Mouse (Mus musculus) embryonic facial prominence, embryonic 11.5 days (tissue): ENCODE data around the gene Slc7a7. TPM values are rescaled to one million over a fixed set of nuclear protein-coding genes. Genes with fewer than 3 reads are reported as not detected.

Experiments used
- ATAC-seq: fragments of 200-750 bp; cut with Nextera tagmentation; replicated peaks from 2 replicates; pipeline ENCODE4 v1.8.0; 2017; ENCODE audit warnings: low read depth; ENCODE audit not compliant: insufficient number of reproducible peaks, low FRiP score, low TSS enrichment
- DNase-seq: peaks from one replicate; pipeline ENCODE4 v3.0.0-alpha.2; 2015; ENCODE audit warnings: low spot score
- H3K27ac ChIP-seq: fragments of 300-500 bp; sonication (generic); replicated peaks from 2 replicates; pipeline ENCODE4 v1.5.1; 2014; ENCODE audit warnings: mild to moderate bottlenecking, low read depth, low read length, control low read depth
- H3K27me3 ChIP-seq: fragments of 300-500 bp; sonication (generic); 2 replicates; pipeline ENCODE4 v1.6.1; 2014; ENCODE audit warnings: mild to moderate bottlenecking, low read length, moderate library complexity, mixed read lengths; ENCODE audit not compliant: control insufficient read depth, insufficient read depth
- H3K36me3 ChIP-seq: fragments of 300-500 bp; sonication (generic); replicated peaks from 2 replicates; pipeline ENCODE4 v1.6.1; 2014; ENCODE audit warnings: low read depth, mild to moderate bottlenecking, low read length, moderate library complexity, mixed read lengths; ENCODE audit not compliant: control insufficient read depth, insufficient read depth
- H3K4me1 ChIP-seq: fragments of 300-500 bp; sonication (generic); 2 replicates; pipeline ENCODE4 v1.6.1; 2014; ENCODE audit warnings: low read length, mixed read lengths; ENCODE audit not compliant: control insufficient read depth, insufficient read depth
- H3K4me2 ChIP-seq: fragments of 300-500 bp; sonication (generic); 2 replicates; pipeline ENCODE4 v1.6.1; 2014; ENCODE audit warnings: low read depth, mild to moderate bottlenecking, control low read depth, low read length, moderate library complexity
- H3K4me3 ChIP-seq: fragments of 300-500 bp; sonication (generic); 2 replicates; pipeline ENCODE4 v1.5.1; 2014; ENCODE audit warnings: low read depth, low read length, control low read depth
- H3K9ac ChIP-seq: fragments of 300-500 bp; sonication (generic); replicated peaks from 2 replicates; pipeline ENCODE4 v1.6.1; 2014; ENCODE audit warnings: mild to moderate bottlenecking, control low read depth, low read length
- H3K9me3 ChIP-seq: fragments of 300-500 bp; sonication (generic); replicated peaks from 2 replicates; pipeline ENCODE4 v1.6.1; 2016; ENCODE audit warnings: mild to moderate bottlenecking, low read length, inconsistent platforms, mixed read lengths; ENCODE audit not compliant: control insufficient read depth
- WGBS: fragments of 180-500 bp; shearing (Covaris S2); extraction: QIAGEN DNeasy Blood & Tissue Kit; methylation state at CpG from one replicate; pipeline ENCODE4 v1.1.7; 2014; 5-methylcytosine and 5-hydroxymethylcytosine counted together
- polyA plus RNA-seq: library from polyadenylated mRNA; unstranded; fragments of >200 nt; fragmentation: Nextera tagmentation; extraction: Ambion mirVana; gene quantifications from 2 replicates; pipeline ENCODE4 v1.2.1, GENCODE M21; 2014

The Slc7a7 gene
- polyA plus RNA-seq, 1 experiment from 2014 or later = 2.9 TPM

- 81% methylated on average over 1 of the region's 1 CpGs for WGBS
Measured at GRCm38 (mm10) chr14:54424634-54425033, 7.1 kb upstream of the Slc7a7 start.

GRCm38 (mm10) chr14:54423406-54423805 lies 5.8 kb upstream of the Slc7a7 start:
- H3K36me3 ChIP-seq = no peaks in the 10 kb centered on the region
- DNase-seq (peak; percentile 35), ATAC-seq (no peak)
- H3K27me3 ChIP-seq = no peaks in the 10 kb centered on the region
- 58% methylated on average over 5 of the region's 5 CpGs for WGBS
- no peaks in the 10 kb centered on the region for H3K9me3 ChIP-seq
- no peak overlapping the region for H3K27ac ChIP-seq
- no peak overlapping the region for H3K4me2 ChIP-seq
- no peaks in the 10 kb centered on the region for H3K4me1 ChIP-seq
- no peak overlapping the region for H3K9ac ChIP-seq
- no peak overlapping the region for H3K4me3 ChIP-seq

More at GRCm38 (mm10) chr14:54424634-54425033, 7.1 kb upstream of the Slc7a7 start:
- H3K4me1 ChIP-seq = no peaks in the 10 kb centered on the region
- H3K9me3 ChIP-seq = no peaks in the 10 kb centered on the region
- no peak overlapping the region for H3K9ac ChIP-seq
- no peak overlapping the region for H3K27ac ChIP-seq
- H3K36me3 ChIP-seq = no peaks in the 10 kb centered on the region
- H3K4me2 ChIP-seq = no peak overlapping the region
- H3K27me3 ChIP-seq = no peaks in the 10 kb centered on the region
- H3K4me3 ChIP-seq = no peak overlapping the region
- DNase-seq (no peak), ATAC-seq (no peak)

GRCm38 (mm10) chr14:54421014-54421413 lies 3.4 kb upstream of the Slc7a7 start:
- DNase-seq (peak; percentile 42), ATAC-seq (no peak)
- no peak overlapping the region for H3K9ac ChIP-seq
- H3K4me2 ChIP-seq = no peak overlapping the region
- H3K4me1 ChIP-seq = no peaks in the 10 kb centered on the region
- no peak overlapping the region for H3K27ac ChIP-seq
- 64% methylated on average over 2 of the region's 2 CpGs for WGBS
- no peaks in the 10 kb centered on the region for H3K9me3 ChIP-seq
- H3K27me3 ChIP-seq = peaks cover 8% of the 10 kb centered on the region; the same call in 1 of the 2 replicates
- no peak overlapping the region for H3K4me3 ChIP-seq
- H3K36me3 ChIP-seq = no peaks in the 10 kb centered on the region

- H3K27ac ChIP-seq = no peak overlapping the region
- no peak overlapping the region for H3K4me3 ChIP-seq
- no peak overlapping the region for H3K4me2 ChIP-seq
- no peaks in the 10 kb centered on the region for H3K36me3 ChIP-seq
- DNase-seq (no peak), ATAC-seq (no peak)
- peaks cover 4% of the 10 kb centered on the region for H3K4me1 ChIP-seq
- H3K9me3 ChIP-seq = no peaks in the 10 kb centered on the region
- peaks cover 10% of the 10 kb centered on the region; the same call in 1 of the 2 replicates for H3K27me3 ChIP-seq
- WGBS = 60% methylated on average over 4 of the region's 4 CpGs
- no peak overlapping the region for H3K9ac ChIP-seq
Measured at GRCm38 (mm10) chr14:54416830-54417229, 750 bp downstream of the Slc7a7 start.

- DNase-seq (no peak), ATAC-seq (no peak)
- Histone ChIP-seq H3K27me3 (peaks cover 10% of the 10 kb centered on the region; the same call in 1 of the 2 replicates), H3K4me3 (no peak overlapping the region), H3K4me2 (no peak overlapping the region), H3K36me3 (no peaks in the 10 kb centered on the region), H3K27ac (no peak overlapping the region), H3K9ac (no peak overlapping the region), H3K4me1 (peaks cover 4% of the 10 kb centered on the region), H3K9me3 (no peaks in the 10 kb centered on the region)
- WGBS = 21% methylated on average over 5 of the region's 5 CpGs
Measured at GRCm38 (mm10) chr14:54416229-54416775, 1.3 kb downstream of the Slc7a7 start.

- no peak overlapping the region for H3K9ac ChIP-seq
- 9% methylated on average over 13 of the region's 13 CpGs for WGBS
Measured at GRCm38 (mm10) chr14:54415241-54416020, 2.1 kb downstream of the Slc7a7 start.

GRCm38 (mm10) chr14:54413877-54414700 lies 3.5 kb downstream of the Slc7a7 start:
- ATAC-seq (no peak), DNase-seq (peak; percentile 34)
- peaks cover 4% of the 10 kb centered on the region for H3K4me1 ChIP-seq
- peak overlapping the region; percentile 36 for H3K4me2 ChIP-seq
- no peak overlapping the region for H3K27ac ChIP-seq
- H3K4me3 ChIP-seq = no peak overlapping the region
- no peaks in the 10 kb centered on the region for H3K9me3 ChIP-seq
- H3K9ac ChIP-seq = peak overlapping the region; percentile 23; the same call in 1 of the 2 replicates
- peaks cover 10% of the 10 kb centered on the region; the same call in 1 of the 2 replicates for H3K27me3 ChIP-seq
- 5% methylated on average over 18 of the region's 18 CpGs for WGBS
- H3K36me3 ChIP-seq = no peaks in the 10 kb centered on the region

More at GRCm38 (mm10) chr14:54415241-54416020, 2.1 kb downstream of the Slc7a7 start:
- Histone ChIP-seq H3K36me3 (no peaks in the 10 kb centered on the region), H3K4me2 (no peak overlapping the region), H3K9me3 (no peaks in the 10 kb centered on the region), H3K27ac (no peak overlapping the region), H3K4me1 (peaks cover 4% of the 10 kb centered on the region), H3K27me3 (peaks cover 10% of the 10 kb centered on the region; the same call in 1 of the 2 replicates), H3K4me3 (no peak overlapping the region)
- DNase-seq = no peak
- no peak for ATAC-seq
